Mouse (Mus musculus) embryonic fibroblast, embryonic 13.5 days (primary cell): ENCODE data around the gene Zbtb38. TPM values are rescaled to one million over a fixed set of nuclear protein-coding genes. Genes with fewer than 3 reads are reported as not detected.

Source experiments
- H3K27ac ChIP-seq: 2 replicates; pipeline ENCODE4 v1.5.1; 2012; ENCODE audit warnings: low read length, control low read depth, inconsistent platforms; ENCODE audit not compliant: insufficient read depth
- H3K4me1 ChIP-seq: 2 replicates; pipeline ENCODE4 v1.6.1; 2011; ENCODE audit warnings: low read length; ENCODE audit not compliant: control insufficient read depth, insufficient read depth
- H3K4me3 ChIP-seq: 2 replicates; pipeline ENCODE4 v1.5.1; 2011; ENCODE audit warnings: mild to moderate bottlenecking, control low read depth, low read length; ENCODE audit not compliant: insufficient read depth
- CTCF ChIP-seq: IDR thresholded peaks from 2 replicates; pipeline ENCODE4 v1.5.1; 2011; ENCODE audit warnings: mild to moderate bottlenecking, control low read depth, low read length, moderate library complexity, borderline replicate concordance; ENCODE audit not compliant: insufficient read depth
- POLR2A ChIP-seq: IDR thresholded peaks from 2 replicates; pipeline ENCODE4 v1.6.1; 2011; ENCODE audit warnings: low read depth, mild to moderate bottlenecking, control low read depth, low read length, moderate library complexity
- polyA plus RNA-seq: library from polyadenylated mRNA; stranded (reverse); fragments of >200 nt; gene quantifications from 2 replicates; pipeline ENCODE4 v1.2.4, GENCODE M21; 2011; ENCODE audit warnings: low read depth; ENCODE audit not compliant: missing spikeins, insufficient read length

Zbtb38 gene
- polyA plus RNA-seq, 1 experiment, result 33.6 TPM

DNA sequence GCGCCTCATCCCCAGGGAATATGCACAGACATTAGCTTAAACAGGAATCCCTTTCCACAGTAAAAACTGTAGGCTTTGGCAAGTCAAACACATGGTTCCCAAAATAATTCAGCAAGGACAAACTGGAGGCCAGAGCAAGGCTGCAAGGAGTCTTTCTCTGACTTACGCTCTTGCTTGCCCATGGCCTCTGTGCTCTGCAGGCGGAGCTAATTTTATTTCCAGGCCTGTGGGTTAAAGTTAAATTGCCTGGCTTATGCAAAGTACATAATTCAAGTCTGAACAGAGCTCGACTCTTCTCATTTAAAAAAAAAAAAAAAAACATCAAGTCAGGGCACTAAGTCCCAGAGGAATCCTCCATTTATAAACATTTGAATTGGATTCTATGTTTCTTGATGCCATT is 16.7 kb downstream of the Zbtb38 start:
- no peak overlapping the region for H3K27ac ChIP-seq
- peaks cover 4% of the 10 kb centered on the region; the same call in 1 of the 2 replicates for H3K4me1 ChIP-seq
- H3K4me3 ChIP-seq, result no peak overlapping the region
- TF ChIP-seq POLR2A, result no peak
- no peak for TF ChIP-seq CTCF

DNA sequence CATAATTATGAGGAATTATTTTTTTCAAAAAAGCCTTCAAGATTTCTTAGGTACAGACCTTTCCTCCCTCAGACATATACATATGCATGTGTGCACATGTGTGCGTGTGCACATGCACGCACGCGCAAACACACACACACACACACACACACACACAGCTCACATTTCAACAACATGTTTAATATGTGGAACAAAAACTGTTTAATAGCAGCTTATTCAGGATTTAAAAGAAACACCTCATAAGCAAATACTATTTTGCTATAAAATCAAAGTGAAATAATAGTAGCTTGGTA is 19.3 kb downstream of the Zbtb38 start:
- TF ChIP-seq CTCF (no peak), POLR2A (no peak)
- Histone ChIP-seq H3K4me1 (peaks cover 4% of the 10 kb centered on the region; the same call in 1 of the 2 replicates), H3K4me3 (no peak overlapping the region), H3K27ac (no peak overlapping the region)

DNA sequence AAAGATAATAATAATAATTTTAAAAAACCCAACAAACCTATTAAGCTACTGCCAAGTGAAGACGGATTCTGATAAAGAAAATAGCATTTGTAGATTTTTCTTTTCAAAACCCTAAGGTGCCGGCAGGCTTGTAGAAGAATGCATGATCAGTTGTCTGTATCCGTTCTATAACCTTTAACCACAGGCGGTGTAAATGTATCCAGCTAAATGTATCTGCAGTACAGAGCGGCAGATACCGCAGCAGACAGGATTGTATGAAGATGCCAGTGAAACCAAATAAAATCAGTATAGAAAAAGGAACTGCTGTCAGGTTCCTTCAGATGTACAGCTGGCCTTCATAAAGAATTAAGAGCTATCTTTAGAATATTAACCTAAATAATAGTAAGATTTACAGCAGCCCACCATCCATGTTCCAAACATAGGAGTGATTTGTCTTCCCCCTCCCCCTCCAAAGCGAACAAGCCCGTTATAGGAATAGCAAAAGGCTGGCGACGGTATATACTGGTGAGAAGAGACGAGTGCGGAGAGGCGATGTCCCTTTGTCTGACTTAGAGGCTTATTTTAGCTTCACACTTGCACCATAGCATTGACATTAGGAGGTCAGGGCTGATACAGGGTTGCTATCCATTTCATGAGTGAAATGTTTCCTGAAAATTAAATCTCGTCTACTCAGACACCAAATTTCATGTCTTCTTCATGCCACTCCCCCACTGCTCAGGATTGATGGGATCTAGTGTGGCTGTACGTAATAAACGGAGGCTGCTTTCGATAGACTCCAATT is 19.8 kb downstream of the Zbtb38 start:
- H3K27ac ChIP-seq, result no peak overlapping the region
- H3K4me1 ChIP-seq, result peaks cover 8% of the 10 kb centered on the region
- no peak overlapping the region for H3K4me3 ChIP-seq
- TF ChIP-seq POLR2A, result no peak
- TF ChIP-seq CTCF, result no peak

DNA sequence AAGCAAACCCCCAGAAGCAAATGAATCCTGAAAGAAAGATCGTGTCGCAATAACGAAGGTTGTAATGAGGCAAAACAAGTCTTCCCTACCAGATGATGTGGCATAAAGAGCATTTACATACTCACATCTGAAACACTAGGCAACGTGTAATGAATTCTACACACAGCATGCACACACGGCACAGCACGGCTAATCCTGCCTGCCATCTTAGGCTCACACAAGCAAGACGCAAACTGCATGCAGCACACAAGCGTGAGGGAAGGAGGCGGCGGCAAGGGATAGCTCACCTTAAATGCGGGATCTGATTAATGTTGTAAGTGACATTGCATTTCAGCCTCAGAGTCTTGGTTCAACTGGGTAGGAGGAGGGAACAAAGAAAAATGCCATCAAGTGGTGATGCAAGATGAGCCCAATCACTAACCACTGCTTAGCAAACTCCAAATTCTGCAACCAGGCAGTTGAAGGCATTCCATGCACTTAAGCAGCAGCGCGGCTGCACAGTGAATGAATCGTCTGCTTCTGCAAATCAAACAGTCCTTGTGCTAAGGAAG is 20.6 kb downstream of the Zbtb38 start:
- H3K4me3 ChIP-seq, result no peak overlapping the region
- H3K4me1 ChIP-seq, result peaks cover 9% of the 10 kb centered on the region
- TF ChIP-seq CTCF, result no peak
- TF ChIP-seq POLR2A, result peak; percentile 35; the same call in 1 of the 2 replicates
- peak overlapping the region; percentile 1; the same call in 1 of the 2 replicates for H3K27ac ChIP-seq

DNA sequence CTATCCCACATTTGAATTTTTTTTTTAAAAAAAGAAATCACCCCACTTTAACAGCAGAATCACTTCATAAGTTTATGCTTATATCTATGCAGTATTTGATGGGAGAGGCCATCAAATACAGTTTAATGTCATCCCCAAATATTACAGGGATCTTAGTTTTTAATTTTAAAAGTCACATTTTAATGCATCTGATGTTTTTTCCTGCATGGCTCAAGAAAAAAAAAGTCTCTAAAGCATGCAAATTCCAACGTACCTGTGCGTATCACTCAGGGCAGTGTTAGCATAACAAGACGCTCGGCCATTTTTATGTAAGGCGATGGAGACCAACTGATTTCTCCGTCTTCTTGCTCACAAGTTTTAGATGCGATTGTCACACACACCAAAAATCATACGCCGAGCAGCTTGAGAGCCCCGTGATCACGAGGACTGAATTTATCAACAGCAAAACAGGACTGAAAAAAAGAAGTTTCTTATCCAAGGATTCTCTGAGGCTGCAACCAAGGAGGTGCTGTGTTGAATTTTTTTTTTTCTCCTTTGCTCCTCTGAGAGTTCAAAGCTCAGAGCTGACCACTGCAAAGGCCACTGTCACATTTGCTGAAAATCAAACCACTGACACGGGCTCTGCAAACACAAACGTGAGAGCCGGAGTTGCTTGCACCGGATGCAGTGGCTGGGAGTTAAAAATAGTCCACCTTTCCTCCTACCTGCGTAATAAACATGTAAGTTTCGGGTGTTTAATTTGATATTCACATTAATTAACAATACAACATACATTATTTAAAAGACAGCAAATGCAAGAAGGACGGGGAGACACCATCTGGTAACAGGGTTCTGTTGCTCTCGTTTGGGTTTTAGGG is 21.4 kb downstream of the Zbtb38 start:
- H3K4me3 ChIP-seq, result no peak overlapping the region
- TF ChIP-seq CTCF, result no peak
- TF ChIP-seq POLR2A, result no peak
- H3K27ac ChIP-seq, result no peak overlapping the region
- H3K4me1 ChIP-seq, result peaks cover 12% of the 10 kb centered on the region

DNA sequence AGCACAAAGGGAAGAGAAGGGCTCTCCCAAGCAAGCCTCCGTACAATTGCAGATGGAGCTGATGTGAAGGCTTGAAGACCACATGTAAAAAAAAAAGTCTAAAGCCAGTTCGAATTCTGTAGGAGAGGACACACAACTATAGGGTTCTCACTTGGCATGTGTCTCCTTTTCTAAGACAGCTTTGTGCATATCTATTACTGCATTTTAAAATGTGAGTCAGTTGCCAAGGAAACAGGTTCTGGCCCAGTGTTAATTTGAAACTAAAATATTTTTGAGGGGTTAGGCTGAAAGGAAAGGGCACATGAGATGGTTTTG is 22.4 kb downstream of the Zbtb38 start:
- H3K4me1 ChIP-seq, result peaks cover 12% of the 10 kb centered on the region
- TF ChIP-seq CTCF, result no peak
- no peak for TF ChIP-seq POLR2A

DNA sequence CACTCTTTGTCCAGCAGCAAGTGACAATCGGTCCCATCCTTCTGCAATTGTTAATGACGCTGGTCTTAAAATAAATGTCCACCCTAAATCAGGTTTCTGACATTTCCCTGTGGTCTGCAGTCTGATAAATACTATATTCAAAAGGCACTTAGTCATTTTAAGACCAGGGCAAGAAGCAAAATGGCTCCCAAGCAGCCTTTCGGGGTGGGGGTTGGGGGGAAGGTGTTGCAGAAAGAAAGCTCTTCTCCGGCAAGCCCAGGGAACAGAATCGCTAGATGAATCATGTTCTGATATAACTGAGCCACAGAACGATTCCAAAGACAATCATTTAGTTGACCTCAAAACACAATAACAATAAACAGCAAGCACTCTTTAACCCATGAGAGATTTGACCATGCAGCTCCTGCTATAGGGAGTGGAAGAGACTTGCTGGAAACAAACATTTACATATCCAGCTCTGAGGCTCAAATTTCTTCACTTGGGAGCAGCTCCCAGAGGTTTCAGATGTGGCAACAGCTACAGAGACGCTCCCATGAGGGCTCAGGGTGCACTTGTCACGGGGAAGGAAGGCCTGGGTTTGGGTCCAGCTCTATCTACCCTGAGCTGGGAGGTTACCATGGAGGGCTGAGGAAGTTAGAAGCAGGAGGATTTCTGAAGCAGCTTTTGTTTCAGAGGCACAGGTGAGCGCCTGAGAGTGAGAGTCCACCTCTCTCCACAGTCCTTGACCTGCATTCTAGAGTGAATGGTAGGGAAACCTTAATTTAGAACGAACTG is 22.9 kb downstream of the Zbtb38 start:
- H3K4me1 ChIP-seq, result peaks cover 10% of the 10 kb centered on the region
- no peak overlapping the region for H3K4me3 ChIP-seq
- no peak overlapping the region for H3K27ac ChIP-seq
- TF ChIP-seq CTCF (no peak), POLR2A (no peak)

More for the DNA sequence above, 22.4 kb downstream of the Zbtb38 start:
- Histone ChIP-seq H3K27ac (no peak overlapping the region), H3K4me3 (no peak overlapping the region)

DNA sequence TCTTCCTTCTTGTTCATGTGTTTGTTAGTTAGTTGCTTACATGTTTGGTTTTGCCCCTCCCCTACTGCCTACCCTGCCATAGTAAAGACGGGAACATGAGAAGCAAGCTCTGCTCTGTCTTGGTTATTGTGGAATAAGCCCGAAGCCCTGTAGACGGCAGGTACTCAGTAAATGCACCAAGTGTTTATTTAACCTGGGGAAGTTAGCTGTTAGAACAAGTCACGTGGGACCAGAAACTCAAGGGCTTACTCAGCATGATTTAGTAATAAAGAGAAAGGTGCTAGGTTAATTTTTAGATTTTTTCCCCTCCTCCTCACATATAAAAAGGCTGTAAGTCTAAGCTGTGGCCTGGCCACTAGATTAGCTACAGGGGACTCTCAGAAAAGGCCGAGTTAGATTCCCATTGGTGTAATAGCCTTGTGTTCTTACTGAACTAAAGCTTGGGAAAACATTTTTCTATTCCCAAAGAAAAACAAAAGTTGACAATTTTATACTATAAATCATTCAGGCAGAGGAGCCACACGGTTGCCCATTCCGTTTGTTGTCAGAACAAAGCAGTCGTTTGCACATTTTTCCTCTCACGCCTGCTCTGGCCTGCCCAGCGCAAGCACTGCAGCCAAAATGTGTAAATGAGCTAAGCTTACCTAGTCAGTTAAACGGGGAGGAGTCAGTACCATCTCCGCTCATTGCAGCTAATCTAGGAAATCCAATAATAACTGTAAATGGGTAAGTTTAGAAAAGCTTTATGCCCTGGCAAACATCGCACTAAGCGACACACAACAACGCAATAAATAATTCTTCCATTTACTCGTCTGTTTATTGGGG is 24.1 kb downstream of the Zbtb38 start:
- no peak for TF ChIP-seq CTCF
- no peak for TF ChIP-seq POLR2A
- no peak overlapping the region for H3K4me3 ChIP-seq
- H3K27ac ChIP-seq, result 0 out of 2 replicates have a peak overlapping the region, but pooled peaks have one; percentile 6

DNA sequence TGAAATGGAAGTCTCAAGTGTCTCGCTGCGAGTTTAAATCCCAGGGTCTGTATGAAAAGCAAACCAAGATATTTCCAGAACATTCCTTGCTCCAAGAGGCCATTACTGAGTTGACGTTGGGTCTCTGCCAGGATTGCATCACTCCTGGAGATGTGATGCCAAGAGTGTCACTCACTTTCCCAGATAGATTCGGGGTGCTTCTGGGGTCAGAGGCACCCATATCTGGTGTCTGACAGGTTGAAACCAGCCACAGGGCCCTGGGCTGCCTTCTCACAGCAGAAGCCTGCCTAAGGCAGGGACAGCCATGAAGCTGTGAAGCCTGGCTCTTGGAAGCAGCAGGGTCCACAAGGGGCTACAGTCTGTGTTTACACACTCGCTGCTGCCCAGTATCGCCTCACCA is 24.9 kb downstream of the Zbtb38 start:
- no peak overlapping the region; the same call in 1 of the 2 replicates for H3K27ac ChIP-seq
- no peak overlapping the region for H3K4me3 ChIP-seq

More for the DNA sequence above, 24.1 kb downstream of the Zbtb38 start:
- peaks cover 10% of the 10 kb centered on the region for H3K4me1 ChIP-seq

More for the DNA sequence above, 24.9 kb downstream of the Zbtb38 start:
- TF ChIP-seq POLR2A (no peak), CTCF (no peak)
- H3K4me1 ChIP-seq, result peaks cover 9% of the 10 kb centered on the region
